Mouse (Mus musculus) layer of hippocampus, adult 2 months (tissue): ENCODE measurements around the gene Zfp575. TPM values are rescaled to one million over a fixed set of nuclear protein-coding genes. Genes with fewer than 3 reads are reported as not detected.
A peak's percentile ranks its signal among the peaks of the same experiment; 100 is the strongest.

Experiments
- DNase-seq, 2 experiments: peaks; one replicate each; pipeline ENCODE4 v3.0.0; 2022; ENCODE audit warnings: low spot score in 2 of 2
- H3K27ac ChIP-seq: fragments of 200-600 bp; 2 replicates; pipeline ENCODE4 v1.8.1; 2022
- H3K4me3 ChIP-seq: fragments of 200-600 bp; 2 replicates; pipeline ENCODE4 v1.8.1; 2022; ENCODE audit warnings: mild to moderate bottlenecking
- CTCF ChIP-seq: fragments of 200-600 bp; conservative IDR thresholded peaks from 2 replicates; pipeline ENCODE4 v1.8.1; 2022; ENCODE audit warnings: antibody characterized with exemption, mild to moderate bottlenecking, moderate library complexity
- total RNA-seq, 2 experiments: library from RNA; stranded (reverse); gene quantifications; 2 replicates each; pipeline ENCODE4 v1.2.3; 2021

Zfp575 gene
- total RNA-seq, 2 experiments from 2014 or later: 5.2 to 6.7 TPM

GRCm38 (mm10) chr7:24612308-24612910 lies 25.0 kb upstream of the Zfp575 start:
- no peak overlapping the region for H3K27ac ChIP-seq
- no peak for TF ChIP-seq CTCF
- H3K4me3 ChIP-seq: no peak overlapping the region
- no peak for DNase-seq

GRCm38 (mm10) chr7:24611709-24612108 lies 24.3 kb upstream of the Zfp575 start:
- no peak for TF ChIP-seq CTCF
- DNase-seq: no peak
- peak overlapping the region; percentile 46 for H3K4me3 ChIP-seq

GRCm38 (mm10) chr7:24610879-24611494 lies 23.5 kb upstream of the Zfp575 start:
- Histone ChIP-seq H3K4me3 (peak overlapping the region; percentile 46), H3K27ac (no peak overlapping the region)
- DNase-seq: peak in 1 of 2 experiments; percentile 46
- TF ChIP-seq CTCF: no peak

More at GRCm38 (mm10) chr7:24611709-24612108, 24.3 kb upstream of the Zfp575 start:
- no peak overlapping the region for H3K27ac ChIP-seq

DNA sequence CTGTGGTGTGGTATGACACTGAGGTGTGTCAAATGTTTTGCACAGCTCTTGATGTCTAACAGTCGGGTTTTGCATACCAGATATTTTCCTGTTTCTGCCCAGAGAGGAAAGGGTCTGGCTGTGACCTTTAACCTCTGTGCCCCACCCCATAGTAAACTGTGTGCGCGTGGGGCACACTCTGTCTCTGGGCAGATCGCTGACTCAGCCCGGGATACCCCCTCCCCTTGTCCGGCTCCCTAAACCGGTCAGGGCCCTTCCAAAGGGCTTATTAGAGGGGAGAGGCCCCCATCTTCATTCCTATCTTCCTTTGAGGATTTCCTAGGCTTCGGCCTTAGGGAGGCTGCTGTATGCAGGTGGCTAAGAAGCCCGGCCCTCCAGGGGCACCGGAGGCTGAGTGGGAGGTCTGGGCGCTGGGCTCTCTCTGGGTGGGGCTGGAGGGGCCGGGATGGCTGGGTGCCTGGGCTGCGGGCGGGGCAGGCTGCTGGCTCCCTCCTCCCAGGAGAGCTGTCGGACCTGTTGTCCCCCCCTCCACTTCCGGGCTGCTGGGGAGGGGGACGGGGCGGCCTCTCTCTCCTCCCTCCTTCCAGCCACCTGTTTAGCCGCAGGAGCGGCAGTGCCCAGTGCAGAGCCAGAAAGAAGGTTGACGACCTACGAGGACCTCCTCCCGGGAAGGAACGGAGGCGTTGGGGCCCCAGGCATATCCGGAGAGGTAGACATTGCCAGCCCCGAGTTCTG lies 22.9 kb upstream of the Zfp575 start, which contains the start of gene Phldb3:
Gene Phldb3 (plus strand): TSS at position 620 of the 735 bp plus-strand sequence.
- no peak for DNase-seq
- Histone ChIP-seq H3K27ac (no peak within 1 kb of the TSS), H3K4me3 (peak within 1 kb of the TSS; percentile 46)
- TF ChIP-seq CTCF: no peak

GRCm38 (mm10) chr7:24608561-24608960 lies 21.1 kb upstream of the Zfp575 start:
- Histone ChIP-seq H3K4me3 (no peak overlapping the region), H3K27ac (no peak overlapping the region)
- no peak for DNase-seq
- no peak for TF ChIP-seq CTCF

DNA sequence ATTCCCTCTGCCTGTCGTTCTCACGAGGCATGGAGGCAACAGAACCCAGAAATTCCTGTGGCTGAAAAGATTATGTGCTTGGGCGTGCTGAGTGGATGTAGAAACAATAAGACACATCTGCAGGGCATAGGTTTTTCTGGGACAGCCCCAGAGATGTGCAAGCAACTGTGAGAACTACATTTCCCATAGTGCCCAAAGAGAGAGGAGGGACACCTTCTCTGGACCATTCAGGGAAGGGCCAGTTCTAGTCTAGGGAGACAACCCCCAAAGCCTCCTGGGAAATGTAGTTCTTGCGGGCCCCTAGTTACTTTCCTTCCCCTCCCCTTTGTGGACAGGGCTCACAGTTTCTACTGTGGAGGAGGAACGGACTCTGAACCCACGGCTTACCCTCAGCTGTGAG lies 20.6 kb upstream of the Zfp575 start:
- TF ChIP-seq CTCF: no peak
- no peak for DNase-seq
- no peak overlapping the region for H3K4me3 ChIP-seq
- H3K27ac ChIP-seq: no peak overlapping the region

DNA sequence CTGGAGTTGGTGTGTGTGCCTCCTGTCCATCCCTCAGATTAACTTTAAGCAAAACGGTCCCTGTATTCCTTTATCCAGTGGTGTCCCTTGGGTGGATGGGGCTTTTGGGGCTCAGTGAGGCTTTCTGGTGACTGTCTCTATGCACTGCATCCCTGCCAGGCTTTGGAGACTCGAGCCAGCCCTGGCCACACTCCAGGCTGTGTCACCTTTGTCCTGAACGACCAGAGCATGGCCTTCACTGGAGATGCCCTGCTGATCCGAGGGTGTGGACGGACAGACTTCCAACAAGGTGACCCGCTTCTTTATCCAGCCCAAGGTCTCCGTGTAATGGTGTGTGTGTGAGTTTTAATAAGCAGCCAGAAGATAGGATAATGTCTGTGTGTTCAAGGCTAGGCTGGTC lies 18.6 kb upstream of the Zfp575 start:
- TF ChIP-seq CTCF: no peak
- Histone ChIP-seq H3K4me3 (no peak overlapping the region), H3K27ac (no peak overlapping the region)
- no peak for DNase-seq

GRCm38 (mm10) chr7:24605561-24605960 lies 18.1 kb upstream of the Zfp575 start:
- no peak for DNase-seq
- Histone ChIP-seq H3K4me3 (no peak overlapping the region), H3K27ac (no peak overlapping the region)
- no peak for TF ChIP-seq CTCF

DNA sequence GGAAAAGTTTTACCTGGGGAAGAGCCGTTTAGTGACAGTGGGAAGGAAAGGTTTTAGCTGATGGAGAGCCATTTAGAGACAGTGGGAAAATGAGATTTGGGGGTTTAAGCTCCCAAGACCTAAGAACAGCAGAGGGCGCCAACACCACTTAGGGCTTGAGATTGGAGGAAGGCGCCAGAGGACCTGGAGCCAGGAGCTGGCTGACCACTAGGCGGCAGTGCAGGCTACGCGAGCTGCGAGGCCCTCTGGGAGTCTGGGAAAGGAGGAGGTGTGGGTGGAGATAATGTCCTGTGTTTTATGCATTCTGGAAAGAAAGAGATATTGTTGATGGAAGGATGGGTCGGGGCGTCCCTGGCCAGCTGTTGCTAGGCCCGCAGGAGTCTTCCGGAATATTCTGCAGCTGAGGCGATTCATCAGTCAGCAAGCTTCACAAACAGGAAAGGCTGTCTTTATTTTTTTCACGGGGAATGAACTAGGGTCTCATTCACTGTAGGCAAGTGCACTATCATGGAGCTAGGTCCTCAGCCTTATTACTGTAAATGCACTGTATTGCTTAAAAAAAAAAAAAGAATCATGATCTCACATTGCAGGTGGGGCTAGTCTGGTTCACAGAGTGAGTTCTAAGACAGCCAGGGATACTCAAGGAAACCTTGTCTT lies 13.6 kb upstream of the Zfp575 start:
- DNase-seq: peak; percentile 96 to 98
- TF ChIP-seq CTCF: peak; percentile 100
- peak overlapping the region; percentile 36; the same call in 1 of the 2 replicates for H3K4me3 ChIP-seq
- H3K27ac ChIP-seq: peak overlapping the region; percentile 81

DNA sequence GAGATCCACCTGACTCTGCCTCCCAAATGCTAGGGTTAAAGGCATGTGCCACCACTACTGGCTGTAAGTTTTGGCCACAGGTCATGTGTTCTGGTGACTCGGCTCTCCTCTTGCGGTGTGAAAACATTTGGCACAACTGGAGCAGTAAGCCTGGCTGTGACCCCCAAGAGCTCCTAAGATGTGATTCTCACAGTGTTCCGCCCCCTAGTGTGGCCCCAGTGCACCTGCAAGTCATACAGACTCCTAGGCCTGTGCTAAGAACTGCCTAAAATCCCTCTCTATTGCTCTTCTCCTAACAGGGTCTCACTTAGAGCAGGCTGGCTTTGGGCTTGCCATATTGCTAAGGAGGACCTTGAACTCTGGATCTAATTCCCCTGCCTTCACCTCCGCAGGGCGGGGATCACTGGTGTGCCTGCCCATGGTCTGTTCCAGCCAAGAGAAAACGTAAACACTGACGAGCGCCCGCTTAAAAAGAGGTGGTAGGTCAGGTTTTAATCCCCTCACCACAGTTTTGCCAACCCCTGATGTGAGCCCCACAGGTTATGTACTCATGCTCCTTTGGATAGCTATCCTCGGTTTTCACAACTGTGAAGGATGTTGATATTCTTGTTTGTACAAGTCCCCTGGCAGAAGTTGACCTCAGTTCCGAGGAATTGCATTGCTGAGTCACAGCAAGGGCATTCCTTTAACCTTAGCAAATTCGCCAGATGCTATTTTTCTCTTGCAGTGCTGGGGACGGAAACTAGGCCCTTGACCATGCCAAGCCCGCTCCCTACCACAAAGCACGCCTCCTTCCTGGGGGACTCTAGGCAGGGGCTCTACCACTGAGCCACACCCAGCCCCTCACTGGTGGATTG lies 12.0 kb upstream of the Zfp575 start:
- H3K27ac ChIP-seq: no peak overlapping the region
- no peak for DNase-seq

DNA sequence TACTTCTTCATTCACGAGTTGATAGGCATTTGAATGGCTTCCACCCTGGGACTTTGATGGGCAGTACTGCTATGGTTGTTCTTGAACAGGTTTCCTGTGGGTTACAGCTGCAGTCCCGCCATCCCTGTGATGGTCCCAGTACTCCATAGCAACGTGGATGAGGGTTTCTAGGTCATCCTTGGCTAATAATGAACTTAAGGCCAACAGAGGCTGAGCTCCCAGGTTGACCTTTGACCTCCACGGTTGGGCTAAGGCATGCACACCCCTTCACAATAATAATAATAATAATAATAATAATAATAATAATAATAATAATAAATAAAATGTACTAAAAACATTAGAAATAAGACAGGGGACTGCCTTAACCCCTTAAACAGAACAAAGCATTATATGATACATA lies 10.7 kb upstream of the Zfp575 start:
- TF ChIP-seq CTCF: no peak
- no peak for DNase-seq
- H3K27ac ChIP-seq: no peak overlapping the region
- no peak overlapping the region for H3K4me3 ChIP-seq

More for the DNA sequence above, 12.0 kb upstream of the Zfp575 start:
- H3K4me3 ChIP-seq: no peak overlapping the region
- peak; percentile 59 for TF ChIP-seq CTCF

- no peak overlapping the region for H3K4me3 ChIP-seq
- H3K27ac ChIP-seq: no peak overlapping the region
- no peak for DNase-seq
- no peak for TF ChIP-seq CTCF
These were observed 8.0 kb upstream of the Zfp575 start for GRCm38 (mm10) chr7:24595464-24595863.
